Mouse (Mus musculus) midbrain, embryonic 11.5 days (tissue): Measurements from ENCODE around the gene Adam19. TPM values are rescaled to one million over a fixed set of nuclear protein-coding genes. Genes with fewer than 3 reads are reported as not detected.
A peak's percentile ranks its signal among the peaks of the same experiment; 100 is the strongest.

Source experiments
- ATAC-seq: fragments of 200-750 bp; cut with Nextera tagmentation; 2 replicates; pipeline ENCODE4 v1.8.0; 2017; ENCODE audit warnings: moderate TSS enrichment, moderate library complexity; ENCODE audit not compliant: low FRiP score
- DNase-seq: peaks from one replicate; pipeline ENCODE4 v3.0.0; 2015; ENCODE audit warnings: low spot score; ENCODE audit errors: missing footprints
- H3K27ac ChIP-seq: fragments of 300-500 bp; sonication (generic); 2 replicates; pipeline ENCODE4 v1.5.1; 2014; ENCODE audit warnings: low read depth, low read length
- H3K27me3 ChIP-seq: fragments of 300-500 bp; sonication (generic); 2 replicates; pipeline ENCODE4 v1.6.1; 2014; ENCODE audit warnings: mild to moderate bottlenecking, low read length, moderate library complexity, mixed read lengths; ENCODE audit not compliant: control insufficient read depth, insufficient read depth
- H3K36me3 ChIP-seq: fragments of 300-500 bp; sonication (generic); 2 replicates; pipeline ENCODE4 v1.6.1; 2014; ENCODE audit warnings: mild to moderate bottlenecking, low read length, moderate library complexity, mixed read lengths; ENCODE audit not compliant: control insufficient read depth, insufficient read depth
- H3K4me1 ChIP-seq: fragments of 300-500 bp; sonication (generic); 2 replicates; pipeline ENCODE4 v1.6.1; 2014; ENCODE audit warnings: low read length; ENCODE audit not compliant: control insufficient read depth, insufficient read depth
- H3K4me2 ChIP-seq: fragments of 300-500 bp; sonication (generic); 2 replicates; pipeline ENCODE4 v1.6.1; 2014; ENCODE audit warnings: mild to moderate bottlenecking, moderate library complexity
- H3K4me3 ChIP-seq: fragments of 300-500 bp; sonication (generic); 2 replicates; pipeline ENCODE4 v1.5.1; 2014; ENCODE audit warnings: low read depth, low read length
- H3K9ac ChIP-seq: fragments of 300-500 bp; sonication (generic); 2 replicates; pipeline ENCODE4 v1.6.1; 2014; ENCODE audit warnings: low read length
- H3K9me3 ChIP-seq: fragments of 300-500 bp; sonication (generic); 2 replicates; pipeline ENCODE4 v1.6.1; 2016; ENCODE audit warnings: low read length; ENCODE audit not compliant: control insufficient read depth
- WGBS: fragments of 180-500 bp; shearing (Covaris S2); extraction: QIAGEN DNeasy Blood & Tissue Kit; methylation state at CpG from one replicate; pipeline ENCODE4 v1.1.7; 2014; 5-methylcytosine and 5-hydroxymethylcytosine counted together
- microRNA-seq: library from miRNA; unstranded; fragments of <30 nt; microRNA quantifications from one replicate; pipeline ENCODE4, GENCODE M21; 2017
- polyA plus RNA-seq: library from polyadenylated mRNA; unstranded; fragments of >200 nt; fragmentation: Nextera tagmentation; extraction: Ambion mirVana; gene quantifications from 2 replicates; pipeline ENCODE4 v1.2.1, GENCODE M21; 2014

Gene Adam19
- polyA plus RNA-seq, 1 experiment from 2014 or later: 6.1 TPM

GRCm38 (mm10) chr11:46194175-46194574, 138.4 kb downstream of the Adam19 start:
- Histone ChIP-seq H3K9ac (no peak overlapping the region), H3K27me3 (no peaks in the 10 kb centered on the region), H3K9me3 (no peaks in the 10 kb centered on the region), H3K36me3 (no peaks in the 10 kb centered on the region; the same call in 1 of the 2 replicates), H3K4me2 (no peak overlapping the region), H3K27ac (no peak overlapping the region), H3K4me3 (no peak overlapping the region), H3K4me1 (no peaks in the 10 kb centered on the region)
- peak; percentile 37 for DNase-seq
- ATAC-seq: no peak
- 72% methylated on average over 4 of the region's 4 CpGs for WGBS

Small RNAs within 50 kb of the gene (microRNA-seq; reads per million reads assigned to microRNA genes)
- gene Mir7239 (not detected), gene Mir8100 (not detected)

Other genes with a start within 250 kb of the Adam19 start
- 60.9 and 63.5 TPM in 2 replicates for gene Clint1, start 203.9 kb upstream of the Adam19 start, polyA plus RNA-seq
- gene Lsm11, start 111.1 kb upstream of the Adam19 start, polyA plus RNA-seq: 10.8 and 13.0 TPM in 2 replicates
- 14.6 and 14.7 TPM in 2 replicates for gene Thg1l, start 100.5 kb upstream of the Adam19 start, polyA plus RNA-seq
- 0.18 and 0.21 TPM in 2 replicates for gene Sox30, start 75.7 kb upstream of the Adam19 start, polyA plus RNA-seq
- gene Gm12166, start 3.7 kb upstream of the Adam19 start, polyA plus RNA-seq: 1.4 and 2.5 TPM in 2 replicates
- gene Nipal4, start 110.5 kb downstream of the Adam19 start, polyA plus RNA-seq: 1.0 and 1.4 TPM in 2 replicates
- 1.1 and 1.2 TPM in 2 replicates for gene Fndc9, start 179.5 kb downstream of the Adam19 start, polyA plus RNA-seq